Mouse (Mus musculus): ENCODE results near the gene Cebpz.

Gene Cebpz

GRCm38 (mm10) chr17:78894991-78895390 lies 41.9 kb downstream of the Cebpz start:
- no peak for DNase-seq

- DNase-seq, result no peak
These were observed 45.8 kb downstream of the Cebpz start for GRCm38 (mm10) chr17:78891020-78891419.

DNA sequence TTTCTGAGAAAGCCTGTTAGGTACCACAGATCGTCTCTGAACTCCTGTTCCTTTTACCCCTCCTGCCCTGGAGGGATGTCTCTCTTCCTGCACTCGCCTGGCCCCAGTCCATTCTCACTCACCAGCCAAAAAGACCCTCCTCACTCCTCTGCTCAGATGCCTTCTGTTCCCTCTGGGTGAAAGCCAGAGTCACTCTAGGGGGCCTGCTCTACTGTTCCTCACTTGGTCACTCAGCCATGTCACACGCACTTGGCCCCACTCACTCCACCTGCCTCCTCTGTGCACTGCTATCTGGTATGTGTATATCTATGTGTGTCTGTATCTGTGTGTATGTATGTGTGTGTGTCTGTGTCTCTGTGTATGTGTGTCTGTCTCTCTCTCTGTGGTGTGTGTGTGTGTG lies 47.7 kb downstream of the Cebpz start:
- DNase-seq, result no peak

- no peak for DNase-seq
These were observed 48.3 kb downstream of the Cebpz start for GRCm38 (mm10) chr17:78888554-78888953.

DNA sequence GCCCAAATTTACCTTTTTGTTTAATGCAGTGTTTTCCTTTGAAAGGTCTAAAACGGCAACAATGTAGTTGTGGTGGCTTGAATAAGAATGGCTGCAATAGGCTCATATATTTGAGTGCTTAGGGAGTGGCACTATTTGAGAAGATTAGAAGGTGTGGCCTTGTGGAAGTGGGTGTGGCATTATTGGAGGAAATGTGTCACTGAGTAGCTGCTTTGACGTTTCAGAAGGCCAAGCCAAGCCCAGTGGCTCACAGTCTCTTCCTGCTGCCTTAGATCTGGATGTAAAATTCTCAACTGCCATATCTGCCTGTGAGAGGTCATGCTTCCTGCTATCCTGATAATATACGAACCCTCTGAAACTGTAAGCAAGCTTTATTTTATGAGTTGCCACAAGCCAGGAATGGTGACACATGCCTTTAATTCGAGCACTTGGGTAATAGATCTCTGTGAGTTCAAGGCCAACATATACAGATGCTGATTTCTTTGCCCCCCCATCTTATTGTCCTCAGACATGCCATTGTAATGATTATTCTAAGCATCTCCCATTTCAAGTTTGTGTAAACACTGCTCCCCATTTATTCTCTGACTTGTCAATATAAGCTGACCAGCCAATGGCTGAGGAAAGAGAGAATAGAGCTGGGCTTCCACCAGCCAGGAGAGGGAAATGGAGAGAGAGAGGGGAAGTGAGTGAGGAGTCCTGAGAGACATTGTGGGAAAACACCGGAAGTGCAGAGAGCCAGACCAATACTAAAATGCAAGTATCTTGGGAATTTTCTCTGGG lies 51.4 kb downstream of the Cebpz start:
- no peak for DNase-seq

DNA sequence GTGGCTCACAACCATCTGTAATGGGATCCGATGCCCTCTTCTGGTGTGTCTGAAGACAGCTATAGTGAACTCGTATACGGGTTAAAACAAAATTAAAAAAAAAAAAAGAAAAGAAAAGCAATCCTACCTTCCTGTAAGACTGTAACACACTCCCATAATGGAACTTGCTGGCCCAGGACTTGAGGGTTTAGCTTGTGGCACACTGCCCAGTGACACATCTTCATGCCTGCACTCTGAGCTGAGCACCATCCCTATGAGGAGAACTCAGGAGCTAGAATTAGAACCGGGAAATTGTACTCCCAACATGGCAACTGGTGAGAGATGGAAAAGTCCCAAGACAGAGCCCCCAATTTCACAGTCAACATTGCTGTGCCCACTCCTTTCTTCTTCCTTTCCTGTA lies 53.6 kb downstream of the Cebpz start:
- DNase-seq, result no peak

GRCm38 (mm10) chr17:78882401-78883112 lies 54.3 kb downstream of the Cebpz start, which contains the start of gene Eif2ak2:
Gene Eif2ak2, minus strand, starts transcription at chr17:78882573.
- DNase-seq, result peak; percentile 51

DNA sequence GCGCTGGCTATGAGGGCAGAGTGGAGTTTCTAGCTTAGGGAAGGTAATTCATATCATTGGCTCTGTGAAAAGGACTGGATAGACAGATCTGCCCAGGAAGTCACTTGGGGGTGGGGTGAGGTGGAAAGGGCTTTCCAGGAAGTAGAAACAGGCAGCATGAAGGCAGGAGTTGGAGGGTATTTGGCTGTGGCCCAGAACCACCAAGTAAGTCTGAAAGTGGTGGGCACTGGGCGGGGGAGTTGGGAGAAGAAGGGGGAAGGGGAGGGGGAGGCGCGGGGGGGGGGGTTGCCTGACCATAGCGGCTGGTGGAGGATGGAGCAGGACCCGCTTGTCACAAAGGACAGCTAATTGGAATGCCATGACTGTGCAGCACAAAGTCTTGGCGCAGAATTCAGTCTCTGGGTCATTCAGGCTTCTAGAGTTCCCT lies 55.0 kb downstream of the Cebpz start:
- DNase-seq, result no peak

DNA sequence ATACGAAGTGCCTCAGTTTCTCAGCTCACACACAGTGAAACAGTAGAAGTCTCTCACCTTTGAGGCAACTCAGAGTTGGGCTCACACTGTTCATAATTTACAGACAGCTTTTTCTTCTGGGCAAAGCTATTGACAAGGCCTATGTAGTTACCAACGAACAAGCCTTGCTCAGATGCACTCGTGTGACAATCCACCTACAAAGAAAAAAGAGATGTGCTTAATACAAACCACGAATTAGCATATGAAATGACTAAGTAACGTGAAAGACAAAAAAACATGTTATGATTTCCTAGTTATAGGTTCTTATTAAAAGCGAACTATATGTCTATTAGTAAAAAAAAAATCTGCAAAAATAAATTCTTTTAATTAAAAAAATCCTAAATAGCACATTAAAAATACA lies 63.0 kb downstream of the Cebpz start:
- no peak for DNase-seq

Measured in right cerebral cortex, postnatal 14 days (tissue).